ENCODE assay signal across 14 mouse cellular contexts in the genomic region with DNA sequence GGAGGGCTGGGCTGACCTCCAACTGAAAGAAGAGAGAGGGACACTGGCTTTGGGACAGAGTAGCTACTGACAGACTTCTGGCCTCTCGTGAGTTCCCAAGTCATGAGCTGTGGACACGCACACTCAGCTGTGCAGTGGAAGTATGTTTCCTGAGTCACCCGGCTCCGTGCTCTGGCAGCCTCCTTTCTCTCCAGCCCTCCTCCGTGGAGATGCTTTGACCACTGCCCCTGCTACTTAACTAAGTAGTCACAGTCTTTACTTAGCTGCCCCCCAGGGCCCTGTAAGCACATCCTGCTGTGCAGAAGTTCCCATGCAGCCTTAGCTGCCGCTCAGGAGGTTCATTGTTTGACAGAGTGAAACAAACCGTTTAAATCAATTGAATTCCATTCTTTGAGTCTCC.
DNase-seq lines count a peak whose midpoint lies in the region; ATAC-seq and TF ChIP-seq lines count a peak whose summit lies in the region.
"Had no signal": no experiment of that assay in that cellular context is flagged by ENCODE, and none has a peak within 500 bp of the region (broad histone marks: within the 10 kb centered on the region; RNA-seq: fewer than 3 reads in every experiment).

No protein-coding gene starts in this region.

- ATAC-seq in intestine, embryonic 14.5 days (replicated peaks; ENCODE audit: low FRiP score, low TSS enrichment, low read depth) = no peak
- no peak for ATAC-seq in intestine, postnatal 0 days
- peak; percentile 20; the same call in 1 of the 2 replicates for ATAC-seq in midbrain, embryonic 13.5 days
- no peak for ATAC-seq in midbrain, embryonic 14.5 days (ENCODE audit: low FRiP score, low TSS enrichment)
- peak; percentile 35; the same call in 1 of the 2 replicates for ATAC-seq in embryonic facial prominence, embryonic 12.5 days (ENCODE audit: insufficient number of reproducible peaks, insufficient read depth, low FRiP score, low TSS enrichment)
- ATAC-seq: activated CD4-positive, CD25-positive, alpha-beta regulatory T cell, adult 4 months had no signal

- H3K27ac ChIP-seq in intestine, embryonic 14.5 days (ENCODE audit: low read depth) = peak overlapping the region; percentile 62; the same call in 1 of the 2 replicates
- H3K27ac ChIP-seq in intestine, postnatal 0 days (ENCODE audit: low read depth, low read length) = no peak overlapping the region
- H3K27ac ChIP-seq in midbrain, embryonic 13.5 days = no peak overlapping the region
- no peak overlapping the region for H3K27ac ChIP-seq in midbrain, embryonic 14.5 days (replicated peaks; ENCODE audit: low read depth, low read length)
- H3K27ac ChIP-seq in embryonic facial prominence, embryonic 12.5 days = peak overlapping the region; percentile 50; the same call in 1 of the 2 replicates
- H3K27ac ChIP-seq: heart, embryonic 10.5 days; neural tube, embryonic 15.5 days had no signal

- peaks cover 38% of the 10 kb centered on the region for H3K36me3 ChIP-seq in intestine, embryonic 14.5 days (ENCODE audit: control insufficient read depth, insufficient read depth, low read length)
- H3K36me3 ChIP-seq in intestine, postnatal 0 days (ENCODE audit: control insufficient read depth, insufficient read depth) = peaks cover 29% of the 10 kb centered on the region; the same call in 1 of the 2 replicates
- H3K36me3 ChIP-seq in midbrain, embryonic 13.5 days = no peaks in the 10 kb centered on the region
- 0 out of 2 replicates have a peak, but pooled peaks cover 3% of the 10 kb centered on the region for H3K36me3 ChIP-seq in midbrain, embryonic 14.5 days (ENCODE audit: control insufficient read depth, insufficient read depth, low read length)
- H3K36me3 ChIP-seq in embryonic facial prominence, embryonic 12.5 days = 0 out of 2 replicates have a peak, but pooled peaks cover 12% of the 10 kb centered on the region

- H3K4me1 ChIP-seq in intestine, embryonic 14.5 days (replicated peaks; ENCODE audit: control insufficient read depth, insufficient read depth, low read length) = peaks cover 7% of the 10 kb centered on the region
- no peaks in the 10 kb centered on the region for H3K4me1 ChIP-seq in intestine, postnatal 0 days (replicated peaks; ENCODE audit: control insufficient read depth, insufficient read depth, low read length)
- peaks cover 6% of the 10 kb centered on the region for H3K4me1 ChIP-seq in midbrain, embryonic 13.5 days (replicated peaks)
- 0 out of 2 replicates have a peak, but pooled peaks cover 6% of the 10 kb centered on the region for H3K4me1 ChIP-seq in midbrain, embryonic 14.5 days (ENCODE audit: control insufficient read depth, insufficient read depth, low read length)
- no peaks in the 10 kb centered on the region for H3K4me1 ChIP-seq in embryonic facial prominence, embryonic 12.5 days

- TF ChIP-seq CTCF in intestine, postnatal 0 days (IDR thresholded peaks at IDR 0.05; ENCODE audit: low read depth) = no peak

- H3K27me3 ChIP-seq in intestine, embryonic 14.5 days (replicated peaks; ENCODE audit: control insufficient read depth, insufficient read depth, low read length) = no peaks in the 10 kb centered on the region
- no peaks in the 10 kb centered on the region for H3K27me3 ChIP-seq in intestine, postnatal 0 days (replicated peaks; ENCODE audit: control insufficient read depth, insufficient read depth, low read length)
- H3K27me3 ChIP-seq in midbrain, embryonic 13.5 days = no peaks in the 10 kb centered on the region
- no peaks in the 10 kb centered on the region for H3K27me3 ChIP-seq in midbrain, embryonic 14.5 days (ENCODE audit: control insufficient read depth, insufficient read depth, low read length)
- H3K27me3 ChIP-seq in embryonic facial prominence, embryonic 12.5 days = no peaks in the 10 kb centered on the region
- H3K27me3 ChIP-seq: neural tube, embryonic 15.5 days had no signal

- no peak overlapping the region for H3K4me2 ChIP-seq in intestine, embryonic 14.5 days (ENCODE audit: low read length)
- no peak overlapping the region for H3K4me2 ChIP-seq in intestine, postnatal 0 days (replicated peaks; ENCODE audit: low read depth)
- no peak overlapping the region for H3K4me2 ChIP-seq in midbrain, embryonic 13.5 days (replicated peaks)
- no peak overlapping the region for H3K4me2 ChIP-seq in midbrain, embryonic 14.5 days (ENCODE audit: low read length)
- H3K4me2 ChIP-seq in embryonic facial prominence, embryonic 12.5 days (replicated peaks) = no peak overlapping the region
- H3K4me2 ChIP-seq: neural tube, embryonic 15.5 days had no signal

- DNase-seq in intestine, embryonic 14.5 days (ENCODE audit: low spot score) = no peak
- no peak for DNase-seq in midbrain, embryonic 14.5 days
- peak; percentile 23 for DNase-seq in mesoderm, embryonic 11.5 days (ENCODE audit: low read depth, low spot score)
- DNase-seq in ovary, postnatal 10 days (ENCODE audit: low spot score) = no peak
- DNase-seq: cerebellum, adult 11-12 months; gastrocnemius, postnatal 14 days; liver; thymus, adult 2 months had no signal

- no peak overlapping the region for H3K4me3 ChIP-seq in intestine, embryonic 14.5 days (ENCODE audit: low read depth, low read length)
- no peak overlapping the region for H3K4me3 ChIP-seq in intestine, postnatal 0 days (ENCODE audit: low read depth, low read length)
- no peak overlapping the region for H3K4me3 ChIP-seq in midbrain, embryonic 13.5 days (replicated peaks)
- no peak overlapping the region for H3K4me3 ChIP-seq in midbrain, embryonic 14.5 days (replicated peaks; ENCODE audit: low read depth, low read length)
- no peak overlapping the region for H3K4me3 ChIP-seq in embryonic facial prominence, embryonic 12.5 days
- H3K4me3 ChIP-seq: heart, embryonic 10.5 days; neural tube, embryonic 15.5 days had no signal

- whole genome bisulfite sequencing in intestine, embryonic 14.5 days = 37% methylated on average over 7 of the region's 7 CpGs
- 46% methylated on average over 7 of the region's 7 CpGs for WGBS in intestine, postnatal 0 days
- 14% methylated on average over 7 of the region's 7 CpGs for WGBS in midbrain, embryonic 13.5 days
- 12% methylated on average over 7 of the region's 7 CpGs for WGBS in midbrain, embryonic 14.5 days
- 27% methylated on average over 7 of the region's 7 CpGs for WGBS in embryonic facial prominence, embryonic 12.5 days

- H3K9ac ChIP-seq in intestine, embryonic 14.5 days (ENCODE audit: low read length) = no peak overlapping the region
- H3K9ac ChIP-seq in intestine, postnatal 0 days (ENCODE audit: low read depth, low read length) = no peak overlapping the region
- no peak overlapping the region for H3K9ac ChIP-seq in midbrain, embryonic 13.5 days (replicated peaks)
- H3K9ac ChIP-seq in midbrain, embryonic 14.5 days (replicated peaks; ENCODE audit: low read length) = no peak overlapping the region
- H3K9ac ChIP-seq in embryonic facial prominence, embryonic 12.5 days = no peak overlapping the region
- H3K9ac ChIP-seq: neural tube, embryonic 15.5 days had no signal

- no peaks in the 10 kb centered on the region for H3K9me3 ChIP-seq in intestine, embryonic 14.5 days (ENCODE audit: control insufficient read depth, low read length)
- H3K9me3 ChIP-seq in intestine, postnatal 0 days (ENCODE audit: control insufficient read depth) = no peaks in the 10 kb centered on the region
- no peaks in the 10 kb centered on the region for H3K9me3 ChIP-seq in midbrain, embryonic 13.5 days
- no peaks in the 10 kb centered on the region for H3K9me3 ChIP-seq in midbrain, embryonic 14.5 days (ENCODE audit: control insufficient read depth, low read length)
- no peaks in the 10 kb centered on the region for H3K9me3 ChIP-seq in embryonic facial prominence, embryonic 12.5 days
- H3K9me3 ChIP-seq: heart, embryonic 10.5 days; neural tube, embryonic 15.5 days had no signal

Comparison
In these comparisons a context has a peak if more than half of its experiments do, and no peak if none do; other contexts are left out.
1. ATAC-seq: peak in midbrain, embryonic 13.5 days (single experiment) and embryonic facial prominence, embryonic 12.5 days (single experiment); none in intestine, embryonic 14.5 days (single experiment), intestine, postnatal 0 days (single experiment) and midbrain, embryonic 14.5 days (single experiment).
2. H3K27ac ChIP-seq: peak in intestine, embryonic 14.5 days (single experiment) and embryonic facial prominence, embryonic 12.5 days (single experiment); none in intestine, postnatal 0 days (single experiment), midbrain, embryonic 13.5 days (single experiment) and midbrain, embryonic 14.5 days (single experiment).